Mouse (Mus musculus) retina, embryonic 14.5 days (tissue): ENCODE data around the gene Skil.

Experiments
- DNase-seq: peaks from one replicate; pipeline ENCODE4 v3.0.0-alpha.2; 2015; ENCODE audit warnings: low spot score

Gene Skil

GRCm38 (mm10) chr3:31094531-31095178 lies at the start of gene Skil:
Skil (plus strand) TSS chr3:31095058.
- DNase-seq, result peak; percentile 98

- peak; percentile 60 for DNase-seq
Observed at GRCm38 (mm10) chr3:31047263-31047662, 47.6 kb upstream of the Skil start.

GRCm38 (mm10) chr3:31049087-31049486 lies 45.8 kb upstream of the Skil start:
- DNase-seq, result no peak

- DNase-seq, result peak; percentile 96
Observed at GRCm38 (mm10) chr3:31050375-31050774, 44.5 kb upstream of the Skil start.

GRCm38 (mm10) chr3:31051730-31052129 lies 43.1 kb upstream of the Skil start:
- DNase-seq, result peak; percentile 66

- peak; percentile 56 for DNase-seq
Observed at GRCm38 (mm10) chr3:31053191-31053590, 41.7 kb upstream of the Skil start.

- no peak for DNase-seq
Observed at GRCm38 (mm10) chr3:31054888-31055287, 40.0 kb upstream of the Skil start.

- peak; percentile 65 for DNase-seq
Observed at GRCm38 (mm10) chr3:31056047-31056650, 38.7 kb upstream of the Skil start.

GRCm38 (mm10) chr3:31056651-31057627 lies 37.9 kb upstream of the Skil start:
- DNase-seq, result peak; percentile 96

- no peak for DNase-seq
Observed at GRCm38 (mm10) chr3:31060745-31061102, 34.1 kb upstream of the Skil start.

- peak; percentile 64 for DNase-seq
Observed at GRCm38 (mm10) chr3:31061103-31061785, 33.6 kb upstream of the Skil start.

- no peak for DNase-seq
Observed at GRCm38 (mm10) chr3:31061786-31062120, 33.1 kb upstream of the Skil start.

GRCm38 (mm10) chr3:31062325-31062724 lies 32.5 kb upstream of the Skil start:
- no peak for DNase-seq

- no peak for DNase-seq
Observed at GRCm38 (mm10) chr3:31068482-31068881, 26.4 kb upstream of the Skil start.

GRCm38 (mm10) chr3:31071804-31072203 lies 23.1 kb upstream of the Skil start:
- no peak for DNase-seq

GRCm38 (mm10) chr3:31075808-31076207 lies 19.1 kb upstream of the Skil start:
- no peak for DNase-seq

GRCm38 (mm10) chr3:31077068-31077703 lies 17.7 kb upstream of the Skil start:
- DNase-seq, result no peak

- no peak for DNase-seq
Observed at GRCm38 (mm10) chr3:31079450-31079849, 15.4 kb upstream of the Skil start.

GRCm38 (mm10) chr3:31080791-31081502 lies 13.9 kb upstream of the Skil start:
- no peak for DNase-seq

- no peak for DNase-seq
Observed at GRCm38 (mm10) chr3:31082838-31083506, 11.9 kb upstream of the Skil start.
